Mouse (Mus musculus) heart, adult 2 months (tissue): ENCODE measurements around the gene Wfdc5.

Experiments used
- CTCF ChIP-seq: fragments of 200-600 bp; IDR thresholded peaks from 2 replicates; pipeline ENCODE4 v1.8.1; 2022; ENCODE audit warnings: antibody characterized with exemption, mild to moderate bottlenecking, moderate library complexity
- EP300 ChIP-seq: fragments of 200-500 bp; IDR thresholded peaks from 2 replicates; pipeline ENCODE4 v1.6.1; 2011; ENCODE audit warnings: low read depth, low read length, control low read depth; ENCODE audit not compliant: insufficient read depth
- POLR2A ChIP-seq: fragments of 200-500 bp; IDR thresholded peaks from 2 replicates; pipeline ENCODE4 v1.6.1; 2011; ENCODE audit warnings: mild to moderate bottlenecking, low read depth, low read length, control low read depth; ENCODE audit not compliant: insufficient read depth

GRCm38 (mm10) chr2:164195971-164196699, 13.6 kb upstream of the Wfdc5 start:
- TF ChIP-seq CTCF (no peak), POLR2A (no peak), EP300 (no peak)
